Mouse (Mus musculus): ENCODE data around the gene Ranbp3l. TPM values are rescaled to one million over a fixed set of nuclear protein-coding genes. Genes with fewer than 3 reads are reported as not detected.
A peak's percentile ranks its signal among the peaks of the same experiment; 100 is the strongest.

Ranbp3l gene
- total and polyA plus RNA-seq, 3 experiments = not detected

- no peak overlapping the region for H3K9ac ChIP-seq (ENCODE audit: insufficient read depth, low read depth)
- dilution Hi-C loops (cut with MboI; ENCODE audit: extremely low pct_ligation_motif_present, extremely low pct_unique_long_range_greater_than_20kb, low sequenced_read_pairs) = no loop called here
- H3K27me3 ChIP-seq (replicated peaks) = no peaks in the 10 kb centered on the region
- no peaks in the 10 kb centered on the region for H3K9me3 ChIP-seq (replicated peaks; ENCODE audit: low read length)
- H3K36me3 ChIP-seq (replicated peaks in 1 of 2; ENCODE audit: control insufficient read depth in 1 of 2, insufficient read depth in 1 of 2, low read length in 1 of 2) = no peaks in the 10 kb centered on the region
- H3K4me2 ChIP-seq (ENCODE audit: insufficient read depth, low read depth, poor library complexity, severe bottlenecking) = no peak overlapping the region
- H3K4me1 ChIP-seq (ENCODE audit: control insufficient read depth in 1 of 2, insufficient read depth in 2 of 2) = peaks cover 0 to 22% of the 10 kb centered on the region in 2 experiments; a peak in 2 of 4 replicates
- no peaks in the 10 kb centered on the region for H3K79me2 ChIP-seq (replicated peaks; ENCODE audit: control insufficient read depth, extremely low read depth, insufficient read depth, poor library complexity, severe bottlenecking)
- in situ Hi-C loops (cut with MboI; ENCODE audit: low pct_ligation_motif_present, low pct_unique_long_range_greater_than_20kb, low sequenced_read_pairs) = no loop called here
- H3K4me3 ChIP-seq (replicated peaks in 1 of 3; ENCODE audit: low read depth in 2 of 3, low read length in 2 of 3, poor library complexity in 1 of 3) = no peak overlapping the region
- no peak overlapping the region for H3K27ac ChIP-seq (ENCODE audit: insufficient read depth, low read depth)
- no peak for TF ChIP-seq MAFK (IDR thresholded peaks at IDR 0.05; ENCODE audit: insufficient replicate concordance, low read length)
- no peak for TF ChIP-seq UBTF (IDR thresholded peaks at IDR 0.05; ENCODE audit: low read depth, low read length)
- no peak for TF ChIP-seq ELF1 (IDR thresholded peaks at IDR 0.05; ENCODE audit: low read depth, low read length)
- TF ChIP-seq TCF12 (IDR thresholded peaks at IDR 0.05; ENCODE audit: low read depth, low read length) = no peak
- no peak for TF ChIP-seq ZC3H11A (IDR thresholded peaks at IDR 0.05; ENCODE audit: low read depth, low read length)
- TF ChIP-seq JUN (IDR thresholded peaks at IDR 0.05; ENCODE audit: insufficient read depth, low read depth, low read length) = no peak
- TF ChIP-seq MXI1 (IDR thresholded peaks at IDR 0.05; ENCODE audit: low read depth, low read length) = no peak
- TF ChIP-seq USF1 (IDR thresholded peaks at IDR 0.05; ENCODE audit: low read depth, low read length) = no peak
- no peak for TF ChIP-seq ZKSCAN1 (IDR thresholded peaks at IDR 0.05; ENCODE audit: borderline replicate concordance, low read depth, low read length)
- TF ChIP-seq IRF4 (IDR thresholded peaks at IDR 0.05; ENCODE audit: low read depth, low read length) = no peak
- TF ChIP-seq KAT2A (IDR thresholded peaks at IDR 0.05; ENCODE audit: insufficient replicate concordance, low read length) = no peak
- TF ChIP-seq POLR2A (IDR thresholded peaks at IDR 0.05; ENCODE audit: low read depth, low read length) = no peak
- no peak for TF ChIP-seq E2F4 (IDR thresholded peaks at IDR 0.05; ENCODE audit: insufficient replicate concordance, low read depth, low read length)
- no peak for TF ChIP-seq ZMIZ1 (IDR thresholded peaks at IDR 0.05; ENCODE audit: low read depth, low read length)
- TF ChIP-seq HCFC1 (IDR thresholded peaks at IDR 0.05; ENCODE audit: low read depth, low read length) = no peak
- no peak for DNase-seq (ENCODE audit: extremely low read depth)
Measured at GRCm38 (mm10) chr15:9068881-9069280, 101.1 kb downstream of the Ranbp3l start.

DNA sequence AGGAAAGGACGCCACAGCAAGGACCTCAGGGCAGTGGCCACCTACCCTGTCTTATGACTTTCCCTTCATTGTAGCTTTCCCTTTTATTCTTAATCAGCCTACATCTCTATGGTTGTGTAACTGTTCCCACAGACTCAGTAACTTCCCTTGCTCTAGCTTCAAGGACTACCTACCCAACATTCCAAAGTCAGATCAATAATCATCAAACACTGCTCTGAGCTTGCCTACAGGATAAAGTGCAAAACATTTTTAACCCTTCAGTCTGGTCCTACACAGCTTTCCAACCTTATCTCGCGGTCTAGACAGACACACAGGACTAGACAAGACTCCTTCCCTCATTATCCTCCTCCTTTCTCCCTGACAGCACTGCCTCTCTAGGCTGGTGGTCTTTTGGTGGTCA is 102.6 kb downstream of the Ranbp3l start:
- dilution Hi-C loops (cut with MboI; ENCODE audit: extremely low pct_ligation_motif_present, extremely low pct_unique_long_range_greater_than_20kb, low sequenced_read_pairs) = no loop called here

More for the DNA sequence above, 102.6 kb downstream of the Ranbp3l start:
- H3K4me1 ChIP-seq (ENCODE audit: control insufficient read depth in 1 of 2, insufficient read depth in 2 of 2) = peaks cover 0 to 36% of the 10 kb centered on the region in 2 experiments; a peak in 2 of 4 replicates
- DNase-seq (ENCODE audit: extremely low read depth) = no peak
- TF ChIP-seq MAFK (IDR thresholded peaks at IDR 0.05; ENCODE audit: insufficient replicate concordance, low read length) = no peak
- no peak for TF ChIP-seq UBTF (IDR thresholded peaks at IDR 0.05; ENCODE audit: low read depth, low read length)
- TF ChIP-seq IRF4 (IDR thresholded peaks at IDR 0.05; ENCODE audit: low read depth, low read length) = no peak
- TF ChIP-seq MYC (IDR thresholded peaks at IDR 0.05; ENCODE audit: low read depth, low read length) = no peak
- no peak for TF ChIP-seq CHD1 (IDR thresholded peaks at IDR 0.05; ENCODE audit: low read depth, low read length)
- no peak for TF ChIP-seq BHLHE40 (IDR thresholded peaks at IDR 0.05; ENCODE audit: low read depth, low read length)
- no peak for TF ChIP-seq MEF2A (IDR thresholded peaks at IDR 0.05; ENCODE audit: borderline replicate concordance, low read depth, low read length)
- TF ChIP-seq GABPA (IDR thresholded peaks at IDR 0.05; ENCODE audit: insufficient replicate concordance, low read depth, low read length) = no peak
- no peak for TF ChIP-seq CHD2 (IDR thresholded peaks at IDR 0.05; ENCODE audit: low read length)
- TF ChIP-seq MXI1 (IDR thresholded peaks at IDR 0.05; ENCODE audit: low read depth, low read length) = no peak
- no peak for TF ChIP-seq SIN3A (IDR thresholded peaks at IDR 0.05; ENCODE audit: low read length)
- TF ChIP-seq RCOR1 (conservative IDR thresholded peaks at IDR 0.05; ENCODE audit: low read depth, low read length) = no peak
- no peak for TF ChIP-seq JUND (conservative IDR thresholded peaks at IDR 0.05; ENCODE audit: low read depth, low read length)
- no peak for TF ChIP-seq ELF1 (IDR thresholded peaks at IDR 0.05; ENCODE audit: low read depth, low read length)
- TF ChIP-seq ZKSCAN1 (IDR thresholded peaks at IDR 0.05; ENCODE audit: borderline replicate concordance, low read depth, low read length) = no peak
- no peaks in the 10 kb centered on the region for H3K9me3 ChIP-seq (replicated peaks; ENCODE audit: low read length)
- H3K4me3 ChIP-seq (replicated peaks in 1 of 3; ENCODE audit: low read depth in 2 of 3, low read length in 2 of 3, poor library complexity in 1 of 3) = peak overlapping the region; percentile 69 to 90 (median 73)
- peak overlapping the region; percentile 72 for H3K9ac ChIP-seq (ENCODE audit: insufficient read depth, low read depth)
- H3K79me2 ChIP-seq (replicated peaks; ENCODE audit: control insufficient read depth, extremely low read depth, insufficient read depth, poor library complexity, severe bottlenecking) = no peaks in the 10 kb centered on the region
- H3K27ac ChIP-seq (ENCODE audit: insufficient read depth, low read depth) = no peak overlapping the region
- H3K4me2 ChIP-seq (ENCODE audit: insufficient read depth, low read depth, poor library complexity, severe bottlenecking) = peak overlapping the region; percentile 68
- no peaks in the 10 kb centered on the region for H3K27me3 ChIP-seq (replicated peaks)
- no peaks in the 10 kb centered on the region for H3K36me3 ChIP-seq (replicated peaks in 1 of 2; ENCODE audit: control insufficient read depth in 1 of 2, insufficient read depth in 1 of 2, low read length in 1 of 2)
- in situ Hi-C loops (cut with MboI; ENCODE audit: low pct_ligation_motif_present, low pct_unique_long_range_greater_than_20kb, low sequenced_read_pairs) = no loop called here
